Mouse (Mus musculus) T-helper 1 cell (primary cell): Measurements from ENCODE around the gene Gm5788.
"Not testable (repeated sequence)": the region's sequence is repeated elsewhere in the genome, so short reads cannot be mapped to it uniquely, and the experiment has no call there.

Experiments used
- in situ Hi-C: fragments of 300-600 bp; cut with MboI, MseI; formaldehyde crosslinking; loops from one replicate; pipeline ENCODE4 v1.15.1; 2025; ENCODE audit warnings: high pct_unique_total_duplicates

The Gm5788 gene

DNA sequence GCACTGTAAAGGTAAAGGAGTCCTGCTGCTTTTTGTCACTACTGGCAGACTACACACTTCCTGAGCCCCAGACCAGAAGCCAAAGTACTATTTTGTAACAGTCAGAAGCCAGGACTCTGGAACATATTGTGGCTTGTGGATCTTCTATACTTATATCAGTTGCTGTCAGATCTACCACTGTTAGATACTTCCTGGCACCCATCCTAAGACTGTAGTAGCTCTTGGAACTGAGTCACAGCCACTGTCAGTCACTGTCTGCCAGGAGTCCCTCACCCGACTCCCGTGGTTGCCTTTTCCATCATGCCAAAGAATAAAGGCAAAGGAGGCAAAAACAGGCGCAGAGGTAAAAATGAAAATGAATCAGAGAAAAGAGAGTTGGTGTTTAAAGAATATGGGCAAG lies at the start of gene Gm5788:
Gene Gm5788 (plus strand): TSS at position 301 of the 400 bp plus-strand sequence.
- in situ Hi-C loops: loop anchor here (25.0 kb wide), 1 partner anchor 968 kb away; no protein-coding TSS in a partner anchor

DNA sequence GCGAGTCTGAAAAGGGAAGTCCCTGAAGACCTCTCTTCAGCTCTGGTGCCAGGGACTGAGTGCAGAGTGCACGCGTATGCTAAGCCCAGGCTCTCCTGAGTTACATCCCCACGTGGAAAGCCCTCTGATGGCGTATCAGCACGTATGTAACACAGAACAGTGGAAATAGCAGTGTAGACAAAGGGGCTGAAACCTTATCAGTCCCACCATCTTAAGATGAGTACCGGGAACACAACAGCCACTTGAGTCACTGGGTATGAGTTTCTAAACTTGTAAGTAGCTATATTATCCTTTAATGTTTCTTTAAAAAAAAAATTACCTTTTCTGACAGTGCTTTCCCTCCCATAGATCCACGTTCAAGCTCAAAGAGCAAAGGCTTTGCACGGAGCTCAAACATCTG lies 45.1 kb upstream of the Gm5788 start:
- in situ Hi-C loops: no loop called here

DNA sequence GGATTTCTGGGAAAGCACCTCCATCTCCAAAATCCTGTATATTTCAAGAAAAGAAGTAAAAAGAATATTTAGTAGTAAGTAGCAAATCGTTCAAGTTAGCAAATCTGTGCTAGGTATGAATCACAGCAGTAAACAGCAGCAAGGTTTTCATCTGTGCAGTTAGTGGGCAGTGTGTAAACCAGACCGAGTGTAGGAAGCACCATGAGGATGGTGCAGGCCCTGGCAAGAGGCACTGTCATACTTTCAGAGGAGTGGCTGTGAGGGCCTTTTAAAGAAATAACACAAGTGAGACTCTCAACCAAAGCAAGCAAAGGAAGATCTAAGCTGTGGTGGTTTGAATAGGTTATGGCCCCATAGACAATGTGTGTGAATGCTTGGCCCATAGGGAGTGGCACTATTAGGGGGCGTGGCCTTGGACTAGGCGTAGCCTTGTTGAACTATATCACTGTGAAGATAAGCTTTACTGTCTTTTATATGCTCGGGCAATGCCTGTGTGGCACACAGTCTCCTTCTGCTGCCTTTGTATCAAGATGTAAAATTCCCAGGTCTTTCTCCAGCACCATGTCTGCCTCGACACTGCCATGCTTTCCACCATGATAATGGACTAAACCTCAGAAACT lies 29.7 kb upstream of the Gm5788 start:
- in situ Hi-C loops: no loop called here

DNA sequence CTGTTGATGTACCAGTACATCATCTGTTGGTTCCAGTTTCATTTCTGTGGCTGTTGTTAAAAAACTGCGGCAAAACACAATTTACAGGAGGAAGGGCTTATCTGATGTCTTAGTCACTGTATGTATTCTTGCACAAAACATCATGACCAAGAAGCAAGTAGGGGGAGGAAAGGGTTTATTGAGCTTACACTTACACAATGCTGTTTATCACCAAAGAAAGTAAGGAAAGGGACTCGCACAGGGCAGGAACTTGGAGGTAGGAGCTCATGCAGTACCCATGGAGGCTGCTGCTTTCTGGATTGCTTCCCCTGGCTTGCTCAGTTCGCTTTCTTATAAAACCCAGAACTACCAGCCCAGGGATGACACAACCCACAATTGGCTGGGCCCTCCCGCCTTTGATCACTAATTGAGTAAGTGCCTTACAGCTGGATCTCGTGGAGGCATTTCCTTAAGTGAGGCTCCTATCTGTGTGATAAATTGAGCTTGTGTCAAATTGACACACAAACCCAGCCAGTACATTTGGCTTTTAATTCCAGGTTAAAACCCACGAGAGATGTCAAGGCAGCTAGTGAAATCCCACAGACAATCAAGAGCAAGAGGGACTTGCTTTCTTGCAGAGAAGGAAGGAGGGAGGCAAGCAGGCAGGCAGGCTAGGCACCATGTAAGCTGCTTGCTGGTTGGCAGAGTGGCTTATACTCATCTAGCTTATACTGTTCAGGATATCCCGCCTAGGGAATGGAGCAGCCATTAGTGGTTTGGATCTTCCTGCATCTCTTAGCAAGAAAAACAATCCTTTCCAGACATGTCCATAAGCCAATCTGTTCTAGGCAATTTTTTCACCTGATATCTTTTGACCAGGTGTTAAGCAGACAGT lies 24.0 kb upstream of the Gm5788 start:
- in situ Hi-C loops: no loop called here

DNA sequence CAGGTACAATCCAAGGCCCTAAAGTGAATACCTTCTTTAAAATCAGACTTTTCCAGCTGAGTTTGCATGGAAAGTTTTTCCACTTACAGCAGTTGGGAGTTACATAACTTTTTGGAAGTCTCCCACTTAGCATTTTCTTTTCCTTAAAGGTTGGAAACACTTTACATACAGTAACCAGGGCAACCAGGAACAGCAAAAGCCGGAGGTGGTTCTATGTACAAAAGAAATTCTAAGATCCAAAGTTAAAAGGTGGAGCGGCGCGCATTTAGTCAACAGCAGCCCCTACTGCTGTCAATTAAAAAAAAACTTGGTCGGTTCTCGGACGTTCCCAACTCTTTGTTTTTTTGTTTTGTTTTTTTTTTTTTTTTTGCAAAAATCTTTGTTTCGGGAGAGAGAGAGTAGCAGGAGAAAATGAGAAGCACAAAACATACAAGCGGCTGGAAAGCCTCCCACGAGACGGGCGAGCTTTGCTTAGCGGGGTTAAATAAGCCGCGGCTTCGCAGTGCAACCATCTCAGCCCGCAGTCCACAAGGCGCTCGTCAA lies 23.0 kb upstream of the Gm5788 start:
- in situ Hi-C loops: no loop called here

DNA sequence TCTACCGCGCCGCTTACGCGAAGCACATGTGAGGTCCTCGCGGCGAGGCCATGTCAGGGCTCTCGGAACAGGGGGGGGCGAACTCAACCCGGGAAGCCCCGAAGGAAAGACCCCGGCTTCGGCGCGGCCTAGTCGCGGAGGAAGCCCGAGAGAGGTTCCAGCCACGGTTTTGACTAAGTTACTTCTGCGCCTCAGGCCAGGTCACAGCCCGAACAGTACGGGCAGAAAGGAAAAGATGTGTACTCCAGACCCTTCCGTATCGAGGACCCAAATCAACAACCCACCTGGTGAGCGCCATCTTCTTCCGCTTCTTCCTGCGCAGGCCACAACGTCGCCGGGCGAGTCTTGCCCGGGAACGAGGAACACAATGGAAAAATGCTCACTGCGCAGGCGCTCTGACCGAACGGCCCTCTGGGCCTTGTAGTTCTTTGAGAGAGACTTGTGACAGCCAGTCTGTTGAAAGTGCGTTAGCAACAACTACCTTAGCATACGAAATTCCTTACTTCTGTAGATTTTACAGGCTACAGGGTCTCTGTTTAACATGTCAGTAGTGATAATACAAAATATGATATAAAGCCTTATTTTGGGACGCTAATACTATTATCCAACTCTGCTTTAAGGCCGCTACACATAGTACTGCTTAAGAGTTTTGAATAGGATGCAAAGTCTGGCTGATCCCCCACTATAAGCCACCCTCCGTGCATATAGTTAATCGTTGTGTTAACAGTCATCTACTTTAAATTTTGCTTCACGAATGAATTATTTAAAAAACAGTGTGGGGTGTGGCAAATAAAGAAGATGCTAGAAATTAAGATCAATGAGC lies 22.3 kb upstream of the Gm5788 start, which contains the start of gene Snw1:
Gene Snw1 (minus strand): TSS at position 311 of the 823 bp plus-strand sequence.
- in situ Hi-C loops: no loop called here

DNA sequence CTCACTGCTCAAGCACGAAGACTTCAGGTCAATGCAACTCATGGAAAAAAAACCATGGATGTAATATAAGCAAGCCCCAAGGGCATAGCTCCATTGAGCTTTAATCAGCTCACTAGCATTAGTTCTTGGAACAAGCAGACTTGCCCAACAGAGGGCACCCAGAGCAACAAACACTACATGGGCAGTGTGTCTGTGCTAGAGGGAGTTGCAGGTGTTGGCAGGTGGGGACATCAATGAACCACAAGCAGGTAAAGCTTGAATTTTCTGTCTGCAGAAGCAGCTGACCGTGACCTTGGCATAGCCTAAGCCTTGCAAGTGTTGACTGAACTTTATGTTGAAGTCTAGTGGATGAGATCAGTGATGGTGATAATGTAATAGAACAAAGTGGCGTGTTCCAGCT lies 19.8 kb upstream of the Gm5788 start:
- in situ Hi-C loops: loop anchor here (25.0 kb wide), 1 partner anchor 988 kb away; no protein-coding TSS in a partner anchor

DNA sequence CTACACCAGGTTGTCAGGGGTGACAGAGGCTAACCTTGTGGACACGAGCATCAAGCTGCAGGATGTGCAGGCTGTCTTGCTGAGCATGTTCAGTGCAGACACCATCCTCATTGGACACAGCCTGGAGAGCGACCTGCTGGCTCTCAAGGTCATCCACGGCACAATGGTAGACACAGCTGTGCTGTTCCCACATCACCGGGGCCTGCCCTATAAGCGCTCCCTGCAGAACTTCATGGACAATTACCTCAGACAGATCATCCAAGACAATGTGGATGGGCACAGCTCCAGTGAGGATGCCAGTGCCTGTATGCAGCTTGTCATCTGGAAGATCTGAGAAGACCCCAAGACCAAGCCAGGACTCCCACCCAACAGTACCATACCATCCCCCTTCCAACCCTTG lies 12.0 kb upstream of the Gm5788 start:
- in situ Hi-C loops: loop anchor here (25.0 kb wide), 1 partner anchor 980 kb away; no protein-coding TSS in a partner anchor

DNA sequence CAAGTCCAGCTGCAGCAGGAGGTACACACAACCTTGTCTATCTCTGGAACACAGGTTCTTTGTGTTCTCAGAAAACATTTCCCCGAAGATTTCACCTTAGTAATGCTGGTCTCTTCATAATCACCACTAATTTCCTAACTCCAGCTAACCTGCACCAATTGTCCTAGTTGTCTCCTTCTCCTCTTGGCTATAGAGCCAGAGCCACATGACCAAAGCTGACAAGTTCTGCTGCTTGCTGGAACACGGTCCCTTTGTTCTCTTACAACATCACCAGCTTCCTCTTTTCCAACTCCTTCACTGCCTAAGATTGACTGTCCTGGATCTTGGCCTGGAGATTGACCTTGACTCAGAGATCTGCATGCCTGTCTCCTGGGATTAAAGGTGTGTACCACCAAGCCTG lies 5.8 kb upstream of the Gm5788 start:
- in situ Hi-C loops: loop anchor here (25.0 kb wide), 1 partner anchor 974 kb away; no protein-coding TSS in a partner anchor

DNA sequence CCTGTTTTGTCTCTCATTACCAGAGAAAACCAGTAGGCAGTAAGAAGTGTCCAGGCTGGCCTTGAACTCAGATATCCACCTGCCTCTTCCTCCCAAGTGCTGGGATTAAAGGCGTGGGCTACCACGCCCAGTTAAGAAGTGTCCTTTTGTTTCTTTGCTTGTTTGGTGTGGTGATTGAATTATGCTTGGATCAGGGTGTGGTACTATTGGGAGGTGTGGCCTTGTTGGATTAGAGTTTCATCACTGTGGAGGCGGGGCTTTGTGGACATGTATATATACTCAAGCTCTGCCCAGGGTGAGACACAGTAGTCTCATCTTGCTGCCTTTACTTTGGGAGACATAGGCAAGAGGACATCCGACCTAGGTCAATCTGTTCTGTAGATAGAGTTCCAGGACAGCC lies 19.5 kb downstream of the Gm5788 start, which contains the start of gene Gm8300:
Gene Gm8300 (plus strand): TSS at position 301 of the 400 bp plus-strand sequence.
- in situ Hi-C loops: not testable (repeated sequence)

DNA sequence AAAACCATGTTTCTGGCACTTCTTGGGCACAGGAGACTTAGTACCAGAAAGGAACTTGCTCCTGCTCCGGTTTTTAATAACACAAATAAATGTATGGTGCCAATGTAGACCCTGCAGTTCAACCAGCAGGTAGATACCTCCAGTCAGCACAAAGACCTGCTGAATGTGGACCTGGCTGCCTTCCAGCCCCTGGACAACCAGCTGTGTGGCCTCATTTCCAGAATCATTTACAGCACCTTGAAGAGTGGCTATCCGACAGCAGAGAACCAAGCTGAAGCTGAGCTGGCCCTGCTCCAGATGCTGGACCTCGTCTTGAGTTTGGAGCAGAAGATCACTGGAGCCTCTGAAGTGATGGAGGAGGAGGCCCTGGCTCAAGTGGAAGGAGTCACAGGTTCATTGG lies 25.1 kb downstream of the Gm5788 start:
- in situ Hi-C loops: not testable (repeated sequence)

DNA sequence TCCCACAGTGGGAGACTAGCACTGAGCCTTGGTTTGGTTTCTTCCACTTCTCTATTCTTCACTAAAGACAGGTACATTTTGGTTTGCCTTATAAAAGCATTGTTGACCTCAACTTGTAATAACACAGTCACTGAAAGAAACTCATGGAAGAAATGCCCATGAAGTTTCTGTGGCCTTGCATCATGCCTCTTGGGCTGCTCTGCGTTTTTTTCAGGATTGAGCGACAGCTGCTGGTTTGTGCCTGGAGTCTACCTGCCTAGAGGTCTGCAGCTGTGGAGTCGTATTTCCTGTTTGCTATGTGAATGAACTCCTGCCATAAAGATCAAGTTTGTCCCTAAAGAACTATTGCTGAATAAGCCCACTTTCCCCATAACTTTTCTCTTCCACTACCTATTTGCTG lies 49.4 kb downstream of the Gm5788 start:
- in situ Hi-C loops: no loop called here
